Comparison of ENCODE assay signal across 10 mouse cellular contexts in the genomic region with DNA sequence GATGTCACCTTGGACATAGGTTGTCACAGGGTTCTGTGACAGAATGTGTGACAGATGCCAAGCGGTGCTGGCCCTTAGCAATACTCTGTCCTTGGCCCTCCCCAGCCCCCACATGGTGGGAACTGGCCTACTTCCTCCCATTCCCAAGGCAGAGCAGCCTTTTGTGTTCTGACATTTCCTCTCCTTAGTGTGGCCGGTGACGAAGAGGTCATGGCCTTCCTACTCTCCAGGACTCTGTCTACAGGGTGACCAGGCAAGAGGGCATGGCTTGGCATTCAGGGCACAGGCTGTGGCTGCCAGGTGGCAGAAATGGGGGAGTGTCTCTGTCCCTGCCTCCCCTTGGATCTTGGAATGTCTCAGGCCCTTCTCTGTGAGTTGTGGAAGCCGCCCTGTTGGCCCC. TPM values are rescaled to one million over a fixed set of nuclear protein-coding genes. Genes with fewer than 3 reads are reported as not detected.
A peak's percentile ranks its signal among the peaks of the same experiment; 100 is the strongest.
DNase-seq lines count a peak whose midpoint lies in the region; ATAC-seq lines count a peak whose summit lies in the region.
"Had no signal": no experiment of that assay in that cellular context is flagged by ENCODE, and none has a peak within 500 bp of the region (broad histone marks: within the 10 kb centered on the region; RNA-seq: fewer than 3 reads in every experiment).

No protein-coding gene starts in this region.

- no peak overlapping the region for H3K9ac ChIP-seq in kidney, embryonic 16.5 days (replicated peaks; ENCODE audit: low read length)
- H3K9ac ChIP-seq in embryonic facial prominence, embryonic 13.5 days = no peak overlapping the region
- no peak overlapping the region for H3K9ac ChIP-seq in limb, embryonic 15.5 days

- peak overlapping the region; percentile 14; the same call in 1 of the 2 replicates for H3K27ac ChIP-seq in kidney, embryonic 16.5 days (ENCODE audit: low read length)
- peak overlapping the region; percentile 16; the same call in 1 of the 2 replicates for H3K27ac ChIP-seq in embryonic facial prominence, embryonic 13.5 days
- peak overlapping the region; percentile 38 for H3K27ac ChIP-seq in limb, embryonic 15.5 days

- peak; percentile 77 for DNase-seq in adrenal gland, adult 2 months
- no peak for DNase-seq in adrenal gland, postnatal 4 days (ENCODE audit: low spot score in 2 of 2)
- DNase-seq in kidney, adult 18-20 months = no peak
- DNase-seq in urinary bladder, postnatal 10 days (ENCODE audit: low spot score) = no peak

- no peak overlapping the region for H3K4me2 ChIP-seq in kidney, embryonic 16.5 days (replicated peaks; ENCODE audit: low read depth, low read length)
- H3K4me2 ChIP-seq in embryonic facial prominence, embryonic 13.5 days = no peak overlapping the region
- H3K4me2 ChIP-seq in limb, embryonic 15.5 days = no peak overlapping the region

- H3K36me3 ChIP-seq in kidney, embryonic 16.5 days (ENCODE audit: insufficient read depth, low read length) = no peaks in the 10 kb centered on the region
- H3K36me3 ChIP-seq in embryonic facial prominence, embryonic 13.5 days = no peaks in the 10 kb centered on the region
- H3K36me3 ChIP-seq in limb, embryonic 15.5 days = no peaks in the 10 kb centered on the region

- H3K4me3 ChIP-seq in kidney, embryonic 16.5 days (ENCODE audit: low read length) = no peak overlapping the region
- H3K4me3 ChIP-seq in embryonic facial prominence, embryonic 13.5 days = no peak overlapping the region
- H3K4me3 ChIP-seq in limb, embryonic 15.5 days = no peak overlapping the region

- H3K9me3 ChIP-seq in kidney, embryonic 16.5 days (ENCODE audit: low read length) = no peaks in the 10 kb centered on the region
- H3K9me3 ChIP-seq in embryonic facial prominence, embryonic 13.5 days = no peaks in the 10 kb centered on the region
- H3K9me3 ChIP-seq in limb, embryonic 15.5 days = no peaks in the 10 kb centered on the region

- ATAC-seq in kidney, embryonic 16.5 days (ENCODE audit: low FRiP score, low TSS enrichment) = no peak
- 0 out of 2 replicates have a peak, but pooled peaks have one; percentile 7 for ATAC-seq in embryonic facial prominence, embryonic 13.5 days (ENCODE audit: insufficient number of reproducible peaks, insufficient read depth, low FRiP score, low TSS enrichment, low read depth)
- no peak for ATAC-seq in limb, embryonic 15.5 days (ENCODE audit: insufficient number of reproducible peaks, low FRiP score, low TSS enrichment, low read depth)
- no peak for ATAC-seq in frontal cortex, adult (ENCODE audit: low TSS enrichment)
- ATAC-seq: forebrain, embryonic 14.5 days had no signal

- peaks cover 69% of the 10 kb centered on the region for H3K4me1 ChIP-seq in kidney, embryonic 16.5 days (ENCODE audit: insufficient read depth, low read length)
- H3K4me1 ChIP-seq in embryonic facial prominence, embryonic 13.5 days = peaks cover 60% of the 10 kb centered on the region
- H3K4me1 ChIP-seq in limb, embryonic 15.5 days = peaks cover 70% of the 10 kb centered on the region

- 65% methylated on average over 4 of the region's 4 CpGs for WGBS in kidney, embryonic 16.5 days
- 65% methylated on average over 4 of the region's 4 CpGs for WGBS in embryonic facial prominence, embryonic 13.5 days
- WGBS in limb, embryonic 15.5 days = 75% methylated on average over 4 of the region's 4 CpGs

- H3K27me3 ChIP-seq in kidney, embryonic 16.5 days (ENCODE audit: insufficient read depth, low read length) = no peaks in the 10 kb centered on the region
- no peaks in the 10 kb centered on the region for H3K27me3 ChIP-seq in embryonic facial prominence, embryonic 13.5 days
- H3K27me3 ChIP-seq in limb, embryonic 15.5 days = no peaks in the 10 kb centered on the region

RNA-seq across cellular contexts. Expression of gene Gm21969, which starts 15.6 kb away (rescaled TPM):
- under 1 TPM in 1 of 2 experiments, not detected in 1; 0.09 TPM for total RNA-seq in adrenal gland, adult 2 months (2021)
- polyA plus RNA-seq in adrenal gland, adult 2 months (2012; rRNA removed) = 0.03 and 0.10 TPM in 2 replicates
- not detected for total RNA-seq in adrenal gland, postnatal 4 days (2021)
- polyA plus RNA-seq in kidney, embryonic 16.5 days (2015; fragmentation: Nextera tagmentation; extraction: Ambion mirVana) = not detected in 2 replicates
- polyA plus RNA-seq in embryonic facial prominence, embryonic 13.5 days (2015; fragmentation: Nextera tagmentation; extraction: Ambion mirVana) = not detected in 2 replicates
- not detected in 2 replicates for polyA plus RNA-seq in limb, embryonic 15.5 days (2015; fragmentation: Nextera tagmentation; extraction: Ambion mirVana)
- total RNA-seq: hematopoietic stem cell, adult 5-6 weeks had no signal
- polyA plus RNA-seq: forebrain, embryonic 14.5 days had no signal

RNA-seq across cellular contexts. Expression of gene Aldh4a1, which starts 35.3 kb away (rescaled TPM):
- total RNA-seq in adrenal gland, adult 2 months (2021) = 100 to 1,000 TPM in 1 of 2 experiments, 10 to 100 TPM in 1; 77.6 to 145 TPM
- 221 and 280 TPM in 2 replicates for polyA plus RNA-seq in adrenal gland, adult 2 months (2012; rRNA removed)
- total RNA-seq in adrenal gland, postnatal 4 days (2021) = 10 to 100 TPM; 41.8 to 43.4 TPM
- 133 and 149 TPM in 2 replicates for polyA plus RNA-seq in kidney, embryonic 16.5 days (2015; fragmentation: Nextera tagmentation; extraction: Ambion mirVana)
- polyA plus RNA-seq in embryonic facial prominence, embryonic 13.5 days (2015; fragmentation: Nextera tagmentation; extraction: Ambion mirVana) = 29.5 and 29.6 TPM in 2 replicates
- 36.8 and 39.7 TPM in 2 replicates for polyA plus RNA-seq in limb, embryonic 15.5 days (2015; fragmentation: Nextera tagmentation; extraction: Ambion mirVana)

RNA-seq across cellular contexts. Expression of gene Iffo2, which starts 57.0 kb away (rescaled TPM):
- 10 to 100 TPM; 11.5 to 13.2 TPM for total RNA-seq in adrenal gland, adult 2 months (2021)
- polyA plus RNA-seq in adrenal gland, adult 2 months (2012; rRNA removed) = 6.3 and 6.4 TPM in 2 replicates
- total RNA-seq in adrenal gland, postnatal 4 days (2021) = 10 to 100 TPM; 17.6 to 17.8 TPM
- polyA plus RNA-seq in kidney, embryonic 16.5 days (2015; fragmentation: Nextera tagmentation; extraction: Ambion mirVana) = 3.2 and 3.7 TPM in 2 replicates
- 4.0 and 4.3 TPM in 2 replicates for polyA plus RNA-seq in embryonic facial prominence, embryonic 13.5 days (2015; fragmentation: Nextera tagmentation; extraction: Ambion mirVana)
- polyA plus RNA-seq in limb, embryonic 15.5 days (2015; fragmentation: Nextera tagmentation; extraction: Ambion mirVana) = 2.7 and 3.6 TPM in 2 replicates
